Mouse (Mus musculus): Measurements from ENCODE around the gene Slc9a3r1.

Slc9a3r1 gene

GRCm38 (mm10) chr11:115162205-115162601 lies 938 bp upstream of the Slc9a3r1 start:
- WGBS: 43% methylated on average over 9 of the region's 9 CpGs

DNA sequence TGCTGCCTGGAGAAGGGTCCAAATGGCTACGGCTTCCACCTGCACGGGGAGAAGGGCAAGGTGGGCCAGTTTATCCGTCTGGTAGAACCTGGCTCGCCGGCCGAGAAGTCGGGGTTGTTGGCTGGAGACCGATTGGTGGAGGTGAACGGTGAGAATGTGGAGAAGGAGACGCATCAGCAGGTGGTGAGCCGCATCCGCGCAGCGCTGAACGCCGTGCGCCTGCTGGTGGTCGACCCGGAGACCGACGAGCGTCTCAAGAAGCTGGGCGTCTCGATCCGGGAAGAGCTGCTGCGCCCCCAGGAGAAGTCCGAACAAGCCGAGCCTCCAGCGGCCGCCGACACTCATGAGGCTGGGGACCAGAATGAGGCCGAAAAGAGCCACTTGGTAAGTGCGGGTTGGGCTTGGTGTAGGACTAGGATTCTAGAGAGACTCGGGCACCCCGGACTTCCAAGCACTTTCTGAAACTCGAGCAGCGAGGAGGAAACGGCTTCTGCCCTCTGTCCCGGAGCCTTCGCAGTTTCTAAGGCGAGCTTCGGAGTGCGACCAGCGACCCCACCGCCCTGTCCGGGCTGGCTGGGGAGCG lies 518 bp downstream of the Slc9a3r1 start:
- under 1% methylated on average over 47 of the region's 47 CpGs for WGBS

DNA sequence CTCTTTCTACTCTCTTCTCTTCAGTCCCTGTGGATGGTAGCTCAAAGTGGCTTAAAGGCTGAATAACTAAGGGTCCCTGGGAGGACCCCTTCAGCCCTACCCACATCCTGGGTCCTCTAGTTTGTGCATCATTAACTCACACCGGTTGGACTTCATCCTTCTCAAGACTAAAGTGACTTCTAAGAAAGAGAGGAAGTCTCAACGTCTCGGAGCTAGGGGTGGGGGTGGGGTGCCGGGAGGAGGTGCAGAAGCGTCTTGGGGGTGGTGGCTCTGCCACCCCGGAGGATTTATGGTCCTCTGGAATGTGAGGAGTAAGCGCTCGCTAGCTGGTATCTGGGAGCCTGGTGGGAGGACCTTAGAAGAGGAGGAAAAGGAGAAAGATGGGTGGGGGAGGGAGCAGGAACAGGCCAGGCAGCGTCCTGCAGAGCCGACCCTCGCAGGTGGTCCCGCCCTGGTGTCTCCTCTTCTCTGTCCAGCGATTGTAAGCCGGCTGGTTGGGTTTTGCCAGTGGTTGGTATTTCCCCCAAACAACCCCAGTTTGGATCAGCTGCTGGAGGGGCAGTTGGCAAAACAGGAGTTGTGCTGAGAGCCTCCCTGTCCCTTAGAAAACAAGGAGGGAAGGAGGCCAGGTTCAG lies 1.3 kb downstream of the Slc9a3r1 start:
- WGBS: 2% methylated on average over 14 of the region's 14 CpGs

DNA sequence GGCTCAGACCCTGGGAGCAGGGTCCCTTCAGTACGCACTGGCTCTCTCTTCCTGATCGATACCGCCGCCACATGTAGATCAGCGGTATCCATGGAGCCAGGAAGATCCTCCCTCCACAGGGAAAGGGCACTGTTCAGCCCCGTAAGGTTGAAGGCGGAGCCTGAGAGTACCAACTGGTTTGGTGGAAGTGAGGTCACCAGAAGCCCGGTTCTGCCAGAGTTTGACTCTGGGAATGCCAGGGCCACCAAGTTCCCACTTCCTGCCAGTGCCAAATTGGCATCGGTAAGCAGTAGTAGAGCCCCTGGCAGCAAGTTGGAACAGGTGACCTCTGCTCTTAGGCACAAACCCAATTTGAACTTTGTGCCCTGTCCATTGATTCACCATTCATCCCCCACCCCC lies 1.8 kb downstream of the Slc9a3r1 start:
- 8% methylated on average over 9 of the region's 9 CpGs for WGBS

DNA sequence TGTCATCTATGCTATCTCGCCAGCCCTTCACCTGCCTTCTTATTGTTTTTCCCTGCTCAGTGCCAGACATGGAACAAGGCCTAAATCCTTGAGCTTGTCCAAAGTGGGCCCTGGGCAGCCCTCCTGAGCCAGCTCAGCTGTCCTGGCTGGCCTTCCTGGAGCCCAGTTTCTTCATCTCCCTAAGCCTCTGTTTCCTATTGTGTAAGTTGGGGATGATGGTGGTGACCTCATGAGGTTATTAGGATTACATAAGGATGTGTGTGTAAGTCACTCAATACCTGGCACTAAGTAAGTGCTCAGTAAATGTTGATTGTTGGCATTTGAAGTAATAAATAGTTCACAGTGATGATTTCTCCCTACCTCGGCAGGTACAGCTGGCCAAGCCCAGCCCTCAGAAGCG lies 3.6 kb downstream of the Slc9a3r1 start:
- WGBS: 81% methylated on average over 3 of the region's 3 CpGs

- 72% methylated on average over 8 of the region's 8 CpGs for WGBS
Observed at GRCm38 (mm10) chr11:115167631-115168249, 4.6 kb downstream of the Slc9a3r1 start.

DNA sequence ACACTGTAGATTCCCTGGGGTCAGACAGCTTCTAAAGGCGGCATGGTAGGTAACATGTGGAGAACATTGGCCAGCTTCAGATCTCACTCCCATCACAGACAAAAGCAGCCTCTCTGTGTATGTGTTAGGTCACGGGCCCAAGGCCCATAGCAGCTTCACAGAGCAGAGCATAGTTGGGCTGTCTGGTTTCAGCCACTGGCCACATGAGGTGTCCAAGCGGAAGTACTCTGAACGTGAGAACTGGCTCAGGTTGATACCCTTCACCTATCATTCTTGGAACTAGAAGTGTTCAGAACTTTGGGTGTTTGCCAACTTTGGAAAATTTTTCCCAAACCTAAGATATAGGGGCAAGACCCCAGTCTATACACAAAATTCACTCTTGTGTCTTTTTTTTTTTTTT lies 6.3 kb downstream of the Slc9a3r1 start:
- 85% methylated on average over 4 of the region's 4 CpGs for WGBS

DNA sequence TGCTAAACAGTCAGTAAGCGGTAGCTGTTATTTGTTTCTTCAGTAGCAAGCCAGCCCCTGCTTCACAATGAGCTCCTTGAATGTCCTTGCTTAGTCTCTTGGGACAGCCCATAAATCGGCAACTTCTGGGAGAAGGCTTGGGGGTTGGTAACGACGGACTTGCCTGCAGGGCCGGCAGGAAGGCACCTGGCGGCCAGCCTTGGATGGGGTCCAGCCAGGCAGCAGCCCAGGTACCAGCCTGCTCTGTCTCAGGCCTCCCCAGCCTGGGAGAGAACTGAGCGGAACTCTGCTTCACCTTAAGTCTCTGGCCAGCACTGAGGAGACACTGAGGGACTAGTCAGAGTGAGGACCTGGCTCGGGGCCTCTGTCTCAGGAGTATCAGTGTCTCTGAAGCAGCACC lies 8.0 kb downstream of the Slc9a3r1 start:
- 65% methylated on average over 8 of the region's 8 CpGs for WGBS

DNA sequence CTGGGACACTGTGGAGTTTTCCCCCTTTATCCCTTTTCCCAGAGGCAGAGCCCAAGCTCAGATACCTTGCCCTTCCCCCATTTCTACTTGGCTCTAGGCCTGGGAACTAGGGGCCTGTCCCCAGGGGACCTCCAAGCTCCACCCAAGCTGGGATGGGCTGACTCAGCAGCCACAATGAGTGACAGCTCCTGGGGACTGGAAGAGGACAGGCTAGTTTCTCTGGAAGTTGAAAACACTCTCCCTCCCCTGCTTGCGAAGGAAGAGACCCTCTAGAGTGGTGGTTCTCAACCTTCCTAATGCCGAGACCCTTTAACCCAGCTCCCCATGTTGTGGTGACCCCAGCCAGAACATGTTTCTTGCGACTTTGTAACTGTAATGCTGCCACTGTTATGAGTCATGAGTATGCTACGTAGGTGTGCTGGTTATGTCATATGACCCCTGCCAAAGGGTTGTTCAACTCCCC lies 9.7 kb downstream of the Slc9a3r1 start:
- WGBS: 63% methylated on average over 4 of the region's 4 CpGs

- 41% methylated on average over 16 of the region's 16 CpGs for WGBS
Observed at GRCm38 (mm10) chr11:115173549-115174339, 10.6 kb downstream of the Slc9a3r1 start.

DNA sequence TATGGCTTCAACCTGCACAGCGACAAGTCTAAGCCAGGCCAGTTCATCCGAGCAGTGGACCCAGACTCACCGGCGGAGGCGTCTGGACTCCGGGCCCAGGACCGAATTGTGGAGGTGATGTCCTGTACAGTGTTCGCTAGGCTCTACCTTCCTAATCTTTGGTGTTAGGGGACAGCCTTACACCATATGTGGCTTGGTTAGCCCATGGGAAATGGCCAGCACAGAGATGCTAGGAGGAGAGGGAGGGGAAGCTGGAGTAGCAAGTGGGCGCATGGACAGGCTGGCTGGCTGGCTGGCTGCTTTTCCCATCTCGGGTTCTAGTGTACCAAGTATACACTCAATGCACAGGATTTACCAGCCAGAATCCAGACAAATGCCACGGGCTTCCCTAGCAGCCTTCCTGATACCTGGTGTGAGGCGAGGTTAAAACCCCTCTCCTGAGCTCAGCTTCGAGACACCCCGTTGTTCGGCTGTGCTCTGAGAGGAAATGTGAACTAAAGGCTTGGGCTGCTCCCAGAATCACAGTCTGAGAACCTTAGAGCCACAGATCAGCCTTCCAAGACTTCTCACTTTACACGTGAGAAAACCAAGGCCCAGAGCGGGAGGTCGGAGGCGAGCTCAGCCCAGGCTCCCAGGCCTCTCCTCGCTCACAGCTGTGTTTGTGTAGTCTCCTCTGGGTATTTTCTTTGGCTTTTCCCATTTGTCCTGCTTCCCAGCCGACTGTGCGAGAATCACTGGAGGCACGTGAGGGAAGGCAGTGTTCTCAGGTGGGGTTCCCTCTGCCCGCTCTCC lies 13.5 kb downstream of the Slc9a3r1 start:
- 76% methylated on average over 24 of the region's 24 CpGs for WGBS

DNA sequence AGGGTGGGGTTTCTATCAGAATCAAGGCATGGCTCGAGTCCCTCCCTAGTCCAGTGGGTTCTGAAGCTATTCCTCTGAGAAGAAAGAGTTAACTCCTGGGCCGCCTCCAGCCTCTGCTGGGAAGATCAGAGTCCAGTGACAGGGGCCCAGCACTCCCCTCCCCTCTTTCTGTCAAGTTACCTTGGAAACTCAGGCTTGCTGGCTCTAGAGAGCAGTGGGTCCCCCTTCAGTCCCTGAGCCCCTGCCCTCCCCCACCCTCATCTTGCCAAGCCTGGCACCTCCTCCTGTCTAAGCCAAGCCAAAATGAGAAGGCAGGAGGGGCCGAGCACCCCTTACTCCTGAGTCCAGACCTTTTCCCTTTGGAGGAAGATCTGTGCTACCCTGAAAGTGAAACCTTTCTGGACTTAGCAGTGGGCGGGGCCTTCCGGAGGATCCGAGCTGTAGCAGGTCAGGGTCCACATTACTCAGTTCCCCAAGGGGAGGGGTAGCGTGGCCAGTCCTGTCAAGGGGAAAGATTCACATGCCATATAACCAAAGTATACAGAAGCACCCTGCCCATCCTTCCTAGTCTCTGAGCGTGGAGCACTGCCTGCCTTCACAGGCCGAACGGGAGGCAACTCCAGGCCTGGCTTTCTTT lies 14.5 kb downstream of the Slc9a3r1 start:
- WGBS: 66% methylated on average over 10 of the region's 10 CpGs

DNA sequence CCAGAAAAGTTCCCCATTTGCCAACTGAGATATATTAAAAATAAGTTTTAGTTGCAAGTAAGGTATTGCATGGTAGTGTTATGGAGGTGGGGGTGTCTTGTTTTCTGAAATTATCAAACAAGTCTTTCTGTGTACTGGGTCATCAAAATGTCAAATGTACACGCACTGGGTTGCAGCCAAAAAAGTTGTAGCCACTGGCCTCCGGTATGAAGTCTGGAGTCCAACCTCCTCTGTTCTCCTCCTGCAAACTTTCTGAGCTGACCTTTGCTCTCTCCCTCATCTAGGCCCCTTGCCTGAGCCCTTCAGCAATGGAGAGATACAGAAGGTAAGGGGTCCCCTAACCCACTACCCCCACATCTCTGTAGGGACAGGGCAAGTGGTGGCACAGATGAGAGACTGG lies 15.6 kb downstream of the Slc9a3r1 start:
- WGBS: 77% methylated on average over 2 of the region's 2 CpGs

DNA sequence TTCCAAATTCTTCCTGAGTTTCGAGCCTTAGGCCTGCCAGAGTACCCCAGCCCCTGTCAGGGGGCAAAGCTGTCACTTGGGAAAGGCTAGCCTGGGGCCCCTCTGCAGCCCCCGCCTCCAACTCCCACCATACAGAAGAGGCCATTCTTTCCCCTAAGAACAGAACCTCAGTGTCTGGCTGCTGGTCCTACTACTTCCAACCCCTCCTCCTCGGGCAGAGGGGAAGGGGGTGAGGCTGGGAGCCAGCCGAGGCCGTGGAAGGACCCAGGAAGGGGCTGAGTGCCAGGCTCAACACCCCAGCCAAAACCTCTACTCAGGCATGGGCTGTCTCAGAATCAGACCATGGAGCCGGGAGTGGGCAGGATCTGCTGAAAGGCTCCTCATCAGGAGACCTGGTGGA lies 16.1 kb downstream of the Slc9a3r1 start:
- 40% methylated on average over 6 of the region's 6 CpGs for WGBS

DNA sequence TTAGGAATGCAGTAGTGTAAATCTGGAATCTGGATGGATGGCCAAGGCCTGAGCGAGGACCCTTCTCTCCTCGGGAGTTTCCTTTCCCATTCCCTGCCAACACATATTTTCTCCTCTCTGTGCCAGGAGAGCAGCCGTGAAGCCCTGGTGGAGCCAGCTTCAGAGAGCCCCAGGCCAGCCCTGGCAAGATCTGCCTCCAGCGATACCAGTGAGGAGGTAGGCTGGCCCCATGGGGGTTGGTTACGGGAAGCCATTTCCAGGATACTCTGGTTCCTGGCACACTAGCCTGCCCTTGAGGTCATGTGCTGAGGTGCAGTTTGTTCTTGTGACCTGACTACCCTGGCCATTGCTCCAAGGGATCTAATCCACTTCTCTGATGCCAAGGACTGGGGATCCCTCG lies 16.7 kb downstream of the Slc9a3r1 start:
- 80% methylated on average over 6 of the region's 6 CpGs for WGBS

- WGBS: 34% methylated on average over 12 of the region's 12 CpGs
Observed at GRCm38 (mm10) chr11:115181913-115182638, 18.9 kb downstream of the Slc9a3r1 start.

DNA sequence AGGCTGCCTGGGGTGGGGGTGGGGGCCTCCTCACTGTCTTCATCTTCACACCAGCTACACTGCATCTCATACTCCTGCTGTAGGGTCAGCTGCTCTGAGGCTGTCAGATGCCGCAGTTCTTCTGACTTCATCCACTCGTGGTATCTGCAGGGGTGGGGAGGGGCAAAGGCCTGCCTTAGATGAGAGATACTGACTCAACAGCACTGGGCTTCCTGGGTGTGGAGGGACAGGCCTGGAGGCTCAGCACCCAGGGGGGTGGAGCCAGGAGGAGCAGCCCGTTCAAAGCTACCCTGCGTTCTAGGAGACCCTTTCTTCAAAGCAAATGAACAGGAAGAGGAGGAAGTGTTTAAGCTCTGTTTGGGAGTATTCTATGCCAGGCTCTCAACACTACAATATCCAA lies 21.8 kb downstream of the Slc9a3r1 start:
- WGBS: 49% methylated on average over 4 of the region's 4 CpGs

DNA sequence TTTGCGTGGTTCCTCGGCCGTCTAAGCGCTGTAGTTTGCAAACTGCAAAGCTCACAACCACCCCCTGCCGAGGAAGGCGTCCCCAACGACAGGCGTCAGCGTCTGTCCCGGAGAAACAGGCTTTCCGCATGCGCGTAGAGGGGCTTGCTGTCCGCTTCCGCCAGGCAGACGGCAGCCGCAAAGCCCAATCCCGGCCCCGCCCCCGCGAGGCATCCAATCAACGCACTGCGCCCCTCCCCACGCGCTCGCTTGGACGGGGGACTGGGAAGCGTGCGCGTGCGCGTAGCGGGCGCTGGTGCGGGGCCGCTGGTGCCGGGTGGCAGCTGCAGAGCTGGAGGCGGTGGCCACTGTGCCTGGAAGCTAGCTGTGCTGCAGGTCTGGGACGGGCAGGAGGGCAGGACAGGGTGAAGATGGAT lies 24.1 kb downstream of the Slc9a3r1 start, which contains the start of gene Tmem104:
TSS of gene Tmem104 (plus strand) at position 264 of the 416 bp plus-strand sequence.
- under 1% methylated on average over 39 of the region's 39 CpGs for WGBS

- WGBS: 10% methylated on average over 12 of the region's 12 CpGs
Observed at GRCm38 (mm10) chr11:115187693-115188092, 24.6 kb downstream of the Slc9a3r1 start, which contains the start of gene Nat9. Gene Nat9, minus strand, starts transcription at chr11:115187859.

- WGBS: 81% methylated on average over 13 of the region's 13 CpGs
Observed at GRCm38 (mm10) chr11:115188539-115189231, 25.5 kb downstream of the Slc9a3r1 start.
